Mouse (Mus musculus): ENCODE data around the gene Pde6d.

The Pde6d gene

GRCm38 (mm10) chr1:86582451-86583096, at the start of gene Pde6d, which contains the start of gene Cops7b:
Gene Pde6d (minus strand): TSS chr1:86582629.
Gene Cops7b (plus strand): TSS chr1:86582904.
- DNase-seq (ENCODE audit: low spot score in 2 of 2), result peak; percentile 92 to 94

- no peak for DNase-seq (ENCODE audit: low spot score in 2 of 2)
Observed at GRCm38 (mm10) chr1:86630527-86630926, 48.1 kb upstream of the Pde6d start.

GRCm38 (mm10) chr1:86629936-86630335, 47.5 kb upstream of the Pde6d start:
- DNase-seq (ENCODE audit: low spot score in 2 of 2), result no peak

- DNase-seq (ENCODE audit: low spot score in 2 of 2), result no peak
Observed at GRCm38 (mm10) chr1:86628270-86628669, 45.8 kb upstream of the Pde6d start.

- DNase-seq (ENCODE audit: low spot score in 2 of 2), result no peak
Observed at GRCm38 (mm10) chr1:86623001-86624000, 40.9 kb upstream of the Pde6d start.

GRCm38 (mm10) chr1:86622296-86622695, 39.9 kb upstream of the Pde6d start:
- no peak for DNase-seq (ENCODE audit: low spot score in 2 of 2)

GRCm38 (mm10) chr1:86618454-86619125, 36.2 kb upstream of the Pde6d start:
- DNase-seq (ENCODE audit: low spot score in 2 of 2), result peak; percentile 48 to 70

DNA sequence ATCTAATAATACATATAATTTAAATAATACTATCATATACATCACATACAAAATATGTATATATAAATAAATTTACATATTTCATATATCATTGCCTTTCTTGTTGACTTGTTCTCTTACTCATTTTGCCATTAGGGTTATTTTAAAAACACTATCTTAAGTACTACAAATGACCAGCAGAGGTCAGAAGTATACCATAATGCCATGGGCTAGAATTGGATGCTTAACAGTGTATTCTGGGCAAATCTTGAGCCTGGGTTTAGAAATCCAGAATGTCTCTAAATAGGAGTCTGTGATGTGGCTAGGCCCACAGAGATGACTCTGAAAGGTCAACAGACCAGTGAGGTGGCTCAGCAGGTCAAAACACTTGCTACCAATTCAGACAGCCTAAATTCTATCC, 31.8 kb upstream of the Pde6d start:
- no peak for DNase-seq (ENCODE audit: low spot score in 2 of 2)

DNA sequence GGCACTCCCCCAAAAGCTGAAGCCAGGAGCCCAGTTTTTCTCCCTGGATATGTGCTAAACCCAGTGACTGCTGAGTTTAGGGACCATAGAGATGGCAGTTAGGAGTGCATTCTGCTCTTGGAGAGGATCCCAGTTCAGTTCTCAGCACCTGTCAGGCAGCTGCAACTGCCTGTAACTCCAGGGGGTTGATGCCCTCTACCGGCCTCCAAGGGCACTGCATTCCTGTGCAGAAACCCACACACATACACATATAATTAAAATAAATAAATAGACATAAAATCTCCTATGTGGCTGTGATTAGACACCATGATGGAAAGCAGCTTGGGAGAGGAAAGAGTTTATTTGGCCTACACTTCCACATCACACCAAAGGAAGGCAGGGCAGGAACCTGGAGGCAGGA, 29.7 kb upstream of the Pde6d start:
- DNase-seq (ENCODE audit: low spot score in 2 of 2), result no peak

DNA sequence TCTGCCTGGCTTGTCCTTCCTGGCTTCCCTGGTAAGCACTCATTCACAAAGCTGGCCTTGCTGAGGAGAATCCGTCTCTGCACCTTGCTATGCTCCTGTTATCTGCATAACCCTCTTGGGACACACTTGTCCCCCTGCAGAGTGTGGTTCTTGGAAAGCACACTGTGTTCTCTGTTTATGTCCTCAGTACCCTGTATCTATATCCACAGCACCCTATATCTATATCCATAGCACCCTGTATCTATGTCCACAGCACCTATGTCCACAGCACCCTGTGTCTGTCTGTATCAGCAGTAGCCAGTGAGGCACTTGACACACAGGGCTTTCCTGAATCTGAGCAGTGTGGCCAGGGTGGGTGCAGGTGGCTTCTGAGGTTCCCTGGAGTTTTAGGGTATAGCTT, 28.5 kb upstream of the Pde6d start:
- no peak for DNase-seq (ENCODE audit: low spot score in 2 of 2)

DNA sequence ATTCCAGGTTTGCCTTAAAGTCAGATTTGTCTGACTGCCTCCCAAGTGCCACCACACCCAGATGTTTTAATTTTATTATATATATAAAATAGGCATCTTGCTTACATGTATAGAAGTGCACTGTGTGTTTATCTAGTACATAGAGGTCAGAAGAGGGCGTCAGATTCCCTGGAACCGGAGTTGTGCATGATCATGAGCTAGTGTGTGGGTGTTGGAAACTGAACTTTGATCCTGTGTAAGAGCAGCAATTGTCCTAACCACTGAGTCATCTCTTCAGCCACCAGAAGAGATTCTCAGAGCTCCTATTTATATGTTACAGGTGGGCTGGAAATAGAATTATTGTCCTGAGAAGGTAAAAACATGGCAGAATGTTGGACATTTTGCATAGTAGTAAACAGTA, 17.7 kb upstream of the Pde6d start:
- no peak for DNase-seq (ENCODE audit: low spot score in 2 of 2)

GRCm38 (mm10) chr1:86598516-86598915, 16.1 kb upstream of the Pde6d start:
- no peak for DNase-seq (ENCODE audit: low spot score in 2 of 2)

- no peak for DNase-seq (ENCODE audit: low spot score in 2 of 2)
Observed at GRCm38 (mm10) chr1:86596512-86596911, 14.1 kb upstream of the Pde6d start.

GRCm38 (mm10) chr1:86595315-86595714, 12.9 kb upstream of the Pde6d start:
- no peak for DNase-seq (ENCODE audit: low spot score in 2 of 2)

GRCm38 (mm10) chr1:86594539-86594938, 12.1 kb upstream of the Pde6d start:
- DNase-seq (ENCODE audit: low spot score in 2 of 2), result no peak

DNA sequence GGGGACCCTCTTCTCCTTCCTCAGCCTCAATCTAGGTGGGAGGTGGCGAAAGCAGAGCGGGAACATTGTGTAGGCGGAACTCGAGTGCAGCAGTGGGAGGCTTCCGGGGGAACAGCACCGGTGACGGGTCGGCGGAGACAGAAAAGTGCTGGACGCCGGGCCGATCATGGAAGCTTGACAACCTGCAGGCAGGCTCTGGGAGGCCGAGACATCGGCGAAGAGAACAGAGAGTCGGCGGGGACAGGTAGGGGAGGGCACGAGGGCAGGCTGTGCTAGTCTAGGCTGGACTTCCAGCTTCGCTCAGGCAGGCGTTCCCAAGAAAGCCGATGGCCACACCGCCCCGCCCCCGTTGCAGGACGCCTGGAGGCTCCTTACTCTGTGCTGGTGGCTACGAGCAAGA, 4.6 kb upstream of the Pde6d start:
- peak; percentile 82 to 93 for DNase-seq (ENCODE audit: low spot score in 2 of 2)

DNA sequence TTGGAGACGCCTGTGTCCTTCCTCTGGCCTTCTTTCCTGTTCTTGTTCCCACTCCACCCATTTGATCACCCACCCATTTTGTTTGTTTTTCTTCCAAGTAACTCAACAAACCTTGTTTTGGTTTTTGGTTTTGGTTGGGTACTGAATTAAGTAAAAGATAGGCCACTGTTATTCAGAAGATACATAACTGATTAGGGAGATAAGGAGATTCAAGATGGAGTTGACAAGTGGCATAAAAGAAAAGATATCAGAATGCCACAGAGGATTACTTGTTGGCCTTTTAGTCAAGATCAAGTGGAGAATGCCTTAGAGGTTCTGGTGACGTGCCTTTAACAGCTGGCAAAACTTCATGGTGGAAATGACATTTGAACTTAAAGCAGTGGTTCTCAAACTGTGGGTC, 1.3 kb upstream of the Pde6d start:
- DNase-seq (ENCODE audit: low spot score in 2 of 2), result no peak

DNA sequence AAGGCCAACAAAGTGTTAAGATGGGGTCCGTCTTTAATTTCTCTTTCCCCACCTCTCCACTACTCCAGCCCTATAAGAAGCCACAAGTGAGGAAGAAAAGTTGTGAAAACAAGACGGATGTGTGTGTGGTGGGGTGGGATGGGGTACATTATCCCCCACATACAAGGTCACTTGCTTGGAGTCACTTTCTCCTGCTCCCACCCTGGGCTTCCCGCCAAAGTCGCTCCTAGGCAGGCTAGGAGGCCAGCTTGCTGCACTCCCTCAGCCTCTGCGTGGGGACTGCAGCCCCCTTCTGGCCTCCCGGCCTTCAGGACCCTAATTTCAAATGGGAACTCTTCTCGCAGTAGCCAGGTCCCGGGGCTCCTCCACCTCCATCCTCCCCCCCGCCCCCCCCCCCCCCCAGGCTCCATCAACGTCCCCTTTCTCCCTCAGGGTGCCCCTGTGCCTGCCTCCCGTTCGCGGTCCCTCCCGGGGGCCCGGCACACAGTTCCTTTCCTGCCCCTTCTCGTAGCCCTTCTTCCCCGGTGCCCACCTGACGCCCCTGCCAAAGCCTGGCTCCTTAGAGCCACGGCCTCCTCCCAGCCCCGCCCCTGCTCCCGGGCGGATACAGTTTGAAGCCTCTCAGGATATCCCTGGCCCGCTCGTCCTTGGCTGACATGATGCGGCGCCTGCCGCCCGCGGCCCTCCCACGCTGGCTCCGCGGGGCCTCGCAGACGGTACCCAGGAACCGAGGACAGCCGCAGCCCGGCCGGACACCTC, 558 bp downstream of the Pde6d start:
- peak; percentile 22 to 66 for DNase-seq (ENCODE audit: low spot score in 2 of 2)

DNA sequence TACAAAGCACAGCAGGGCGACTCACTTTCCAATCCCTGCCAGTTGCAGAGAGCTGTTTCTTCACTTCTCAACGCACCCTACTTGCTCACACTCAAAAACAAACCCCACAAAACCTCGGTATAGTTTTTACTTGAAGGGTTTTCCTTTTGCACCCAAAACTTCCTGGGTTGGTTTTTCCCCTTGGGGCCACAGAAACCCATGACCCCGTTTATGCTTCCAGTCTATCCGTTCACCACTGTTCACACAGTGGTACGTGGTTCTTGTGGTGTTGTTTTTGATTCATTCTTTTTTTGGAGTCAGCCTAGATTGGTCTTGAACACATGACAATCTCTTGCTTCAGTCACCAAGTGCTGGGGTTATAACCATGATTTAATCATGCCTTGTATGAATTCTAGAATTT, 2.0 kb downstream of the Pde6d start:
- DNase-seq (ENCODE audit: low spot score in 2 of 2), result no peak

DNA sequence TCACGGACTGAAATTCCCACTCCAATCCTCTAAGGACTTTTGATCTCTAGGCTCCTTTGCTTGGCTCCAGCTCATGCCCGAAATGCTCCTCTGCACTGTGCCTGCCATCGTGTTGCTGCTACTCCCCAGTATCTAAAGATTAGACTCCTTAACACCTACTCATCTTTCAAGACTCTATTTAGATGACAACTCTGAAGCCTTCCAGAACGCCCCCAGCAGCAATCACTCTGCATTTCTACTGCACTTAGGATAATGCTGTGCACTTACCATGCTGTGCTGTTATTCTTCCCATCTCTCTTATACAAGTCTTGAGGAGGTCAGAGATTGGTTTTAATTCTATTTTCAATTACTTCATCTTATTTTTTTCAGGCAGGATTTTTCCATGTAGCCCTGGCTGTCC, 10.5 kb downstream of the Pde6d start:
- DNase-seq (ENCODE audit: low spot score in 2 of 2), result no peak

DNA sequence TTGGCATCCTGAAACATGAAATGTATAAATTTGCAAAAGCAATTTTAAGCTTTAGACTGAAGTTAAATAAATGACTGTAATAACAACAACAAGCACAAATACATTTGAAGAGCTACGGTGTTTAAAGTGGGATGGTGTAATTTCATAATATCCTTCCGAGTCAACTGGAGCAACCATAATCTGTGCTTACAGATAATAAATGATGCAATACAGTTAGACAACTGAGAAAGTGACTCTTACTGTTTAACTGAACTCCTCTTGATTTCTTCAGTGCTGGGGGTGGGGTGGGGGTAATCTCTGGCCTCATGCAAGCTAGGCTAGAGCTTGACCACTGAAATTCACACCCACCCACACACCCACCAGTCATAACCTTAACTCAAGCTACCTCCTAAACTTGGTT, 11.0 kb downstream of the Pde6d start:
- no peak for DNase-seq (ENCODE audit: low spot score in 2 of 2)

Measured in spleen, postnatal 4 days (tissue).